Mouse (Mus musculus): ENCODE data around the gene Arl10.

- no peak for TF ChIP-seq CTCF (IDR thresholded peaks at IDR 0.05; ENCODE audit: insufficient read depth, low read depth, low read length)
- TF ChIP-seq POLR2A (IDR thresholded peaks at IDR 0.05; ENCODE audit: insufficient read depth, low read depth, low read length), result no peak
Observed at GRCm38 (mm10) chr13:54577652-54578507, 3.1 kb downstream of the Arl10 start.

Measured in olfactory bulb, adult 2 months (tissue).